Mouse (Mus musculus): ENCODE data around the gene Rbpj.

Gene Rbpj

DNA sequence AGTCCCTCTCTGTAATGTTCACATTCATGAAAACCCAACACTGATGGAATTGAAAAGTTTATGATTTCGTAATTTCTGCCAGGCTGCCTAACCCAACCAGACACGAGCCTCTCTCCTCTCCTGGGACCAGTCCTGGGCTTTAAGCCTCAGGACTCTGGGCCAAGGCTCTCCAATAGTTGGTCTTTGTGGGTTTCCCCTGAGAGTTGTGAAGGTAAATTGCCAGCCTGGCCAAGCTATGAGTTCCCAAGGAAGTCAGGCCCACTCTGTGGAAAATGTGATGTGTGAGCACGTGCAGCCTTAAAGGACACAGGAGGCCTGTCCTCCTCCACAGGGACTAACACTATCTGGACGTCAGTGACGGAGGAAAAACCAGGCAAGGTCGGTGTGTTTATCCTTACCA lies 85.4 kb downstream of the Rbpj start:
- DNase-seq (ENCODE audit: low spot score) = no peak

- no peak for DNase-seq (ENCODE audit: low spot score)
Measured at GRCm38 (mm10) chr5:53551910-53552309, 86.0 kb downstream of the Rbpj start.

DNA sequence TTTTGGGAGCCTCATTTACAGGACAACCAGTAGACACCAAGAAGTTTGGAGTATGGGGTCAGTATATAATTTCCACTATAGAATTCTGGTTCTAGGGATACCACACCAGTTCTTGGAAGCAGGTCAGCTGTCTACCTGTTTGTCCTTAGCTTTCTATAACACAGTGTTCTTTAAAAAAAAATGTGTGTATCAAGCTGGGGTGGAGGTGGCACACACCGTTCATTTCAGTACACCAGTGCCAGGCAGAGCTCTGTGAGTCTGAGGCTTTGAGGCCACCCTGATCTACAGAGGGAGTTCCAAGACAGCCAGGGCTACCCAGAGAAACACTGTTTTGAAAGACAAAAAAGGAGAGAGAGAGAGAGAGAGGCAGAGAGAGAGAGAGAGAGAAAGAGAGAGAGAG lies 87.3 kb downstream of the Rbpj start:
- no peak for DNase-seq (ENCODE audit: low spot score)

- DNase-seq (ENCODE audit: low spot score) = no peak
Measured at GRCm38 (mm10) chr5:53554180-53554579, 88.2 kb downstream of the Rbpj start.

- no peak for DNase-seq (ENCODE audit: low spot score)
Measured at GRCm38 (mm10) chr5:53554926-53555325, 89.0 kb downstream of the Rbpj start.

DNA sequence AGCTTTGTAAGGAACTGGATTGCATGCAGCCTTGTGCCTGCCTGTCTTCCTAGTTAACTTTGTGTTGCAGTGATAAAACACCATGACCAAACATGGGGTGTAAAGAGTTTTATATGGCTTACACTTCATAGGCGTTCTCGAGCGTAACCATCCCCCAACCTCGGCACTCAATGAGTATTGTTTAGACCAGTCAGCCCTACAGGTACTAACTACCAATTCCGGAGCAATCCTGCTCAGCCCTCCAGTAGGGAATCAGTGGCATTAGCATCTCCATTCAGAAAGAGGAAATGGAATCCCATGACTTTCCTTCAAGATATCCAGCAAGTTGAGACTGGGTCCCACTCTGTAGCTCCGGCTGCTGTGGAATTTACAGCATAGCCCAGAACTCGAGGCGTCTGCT lies 89.5 kb downstream of the Rbpj start:
- no peak for DNase-seq (ENCODE audit: low spot score)

DNA sequence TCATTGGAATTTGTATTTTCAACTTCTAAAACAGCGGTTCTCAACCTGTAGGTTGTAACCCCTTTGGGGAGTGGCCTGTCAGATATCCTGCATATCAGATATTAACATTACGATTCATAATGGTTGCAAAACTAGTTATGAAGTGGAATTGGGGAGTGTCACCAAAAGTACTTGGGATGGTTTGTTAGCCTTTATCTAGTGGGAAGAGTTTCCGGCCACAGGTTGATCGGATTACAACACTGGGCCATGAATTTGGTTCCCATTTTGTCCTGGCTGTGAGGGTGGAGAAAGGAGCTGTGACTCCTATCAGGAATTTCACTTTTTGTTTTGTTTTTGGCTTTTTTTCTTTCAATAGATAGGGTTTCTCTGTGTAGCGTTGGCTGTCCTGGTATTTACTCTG lies 90.0 kb downstream of the Rbpj start:
- DNase-seq (ENCODE audit: low spot score) = no peak

GRCm38 (mm10) chr5:53557544-53558260 lies 91.8 kb downstream of the Rbpj start:
- no peak for DNase-seq (ENCODE audit: low spot score)

GRCm38 (mm10) chr5:53561160-53561559 lies 95.2 kb downstream of the Rbpj start:
- DNase-seq (ENCODE audit: low spot score) = no peak

DNA sequence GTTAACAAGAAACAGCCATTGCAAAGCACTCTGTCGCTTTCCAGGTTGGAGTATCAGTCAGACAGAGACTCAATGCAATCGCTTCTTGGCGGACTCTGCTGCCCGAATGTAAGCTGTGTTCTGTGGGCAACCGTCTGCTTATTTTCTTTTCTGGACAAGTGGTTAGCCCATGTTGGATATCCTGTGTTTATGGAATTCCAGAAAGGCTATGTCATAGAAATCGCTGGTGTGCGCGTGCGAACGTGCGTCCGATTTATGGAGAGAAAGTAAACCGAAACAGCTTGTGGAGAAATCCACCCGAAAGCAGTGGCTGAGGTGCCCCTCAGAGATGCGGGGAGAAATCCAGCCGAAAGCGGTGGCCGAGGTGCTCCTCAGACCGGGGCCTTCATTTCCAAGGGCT lies 98.4 kb downstream of the Rbpj start:
- DNase-seq (ENCODE audit: low spot score) = no peak

GRCm38 (mm10) chr5:53565213-53565794 lies 99.4 kb downstream of the Rbpj start:
- DNase-seq (ENCODE audit: low spot score) = no peak

GRCm38 (mm10) chr5:53566485-53567083 lies 100.6 kb downstream of the Rbpj start:
- DNase-seq (ENCODE audit: low spot score) = no peak

GRCm38 (mm10) chr5:53572496-53572895 lies 106.5 kb downstream of the Rbpj start:
- no peak for DNase-seq (ENCODE audit: low spot score)

- no peak for DNase-seq (ENCODE audit: low spot score)
Measured at GRCm38 (mm10) chr5:53574883-53575442, 109.0 kb downstream of the Rbpj start.

GRCm38 (mm10) chr5:53577272-53577889 lies 111.4 kb downstream of the Rbpj start:
- no peak for DNase-seq (ENCODE audit: low spot score)

DNA sequence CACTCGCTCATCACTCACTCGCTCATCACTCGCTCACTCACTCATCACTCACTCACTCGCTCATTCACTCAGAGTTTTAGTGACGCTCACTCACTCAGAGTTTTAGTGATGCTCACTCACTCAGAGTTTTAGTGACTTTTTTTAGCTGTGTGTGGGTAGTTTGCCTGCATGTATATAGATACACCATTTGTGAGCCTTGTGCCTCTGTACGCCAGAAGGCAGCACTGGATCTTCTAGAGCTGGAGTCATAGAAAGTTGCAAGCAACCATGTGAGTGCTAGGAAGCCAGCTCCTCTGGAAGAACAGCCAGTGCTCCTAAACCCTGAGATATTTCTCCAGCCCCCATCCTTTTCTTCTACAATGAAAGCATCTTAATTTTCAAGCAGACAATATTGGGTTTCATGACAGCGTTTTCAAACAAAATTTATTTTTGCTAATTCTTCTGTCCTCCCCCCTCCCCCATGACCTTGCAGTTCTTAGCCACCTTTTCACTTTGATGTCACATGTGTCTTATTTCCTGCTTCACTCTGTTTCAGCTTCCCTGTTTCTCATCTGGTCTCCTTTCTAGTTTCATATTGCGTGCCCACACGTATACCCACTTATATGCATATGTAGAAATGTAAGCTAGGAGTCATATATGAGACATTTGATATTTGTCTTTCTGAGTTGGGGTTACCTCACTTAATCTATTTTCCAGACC lies 118.3 kb downstream of the Rbpj start:
- no peak for DNase-seq (ENCODE audit: low spot score)

DNA sequence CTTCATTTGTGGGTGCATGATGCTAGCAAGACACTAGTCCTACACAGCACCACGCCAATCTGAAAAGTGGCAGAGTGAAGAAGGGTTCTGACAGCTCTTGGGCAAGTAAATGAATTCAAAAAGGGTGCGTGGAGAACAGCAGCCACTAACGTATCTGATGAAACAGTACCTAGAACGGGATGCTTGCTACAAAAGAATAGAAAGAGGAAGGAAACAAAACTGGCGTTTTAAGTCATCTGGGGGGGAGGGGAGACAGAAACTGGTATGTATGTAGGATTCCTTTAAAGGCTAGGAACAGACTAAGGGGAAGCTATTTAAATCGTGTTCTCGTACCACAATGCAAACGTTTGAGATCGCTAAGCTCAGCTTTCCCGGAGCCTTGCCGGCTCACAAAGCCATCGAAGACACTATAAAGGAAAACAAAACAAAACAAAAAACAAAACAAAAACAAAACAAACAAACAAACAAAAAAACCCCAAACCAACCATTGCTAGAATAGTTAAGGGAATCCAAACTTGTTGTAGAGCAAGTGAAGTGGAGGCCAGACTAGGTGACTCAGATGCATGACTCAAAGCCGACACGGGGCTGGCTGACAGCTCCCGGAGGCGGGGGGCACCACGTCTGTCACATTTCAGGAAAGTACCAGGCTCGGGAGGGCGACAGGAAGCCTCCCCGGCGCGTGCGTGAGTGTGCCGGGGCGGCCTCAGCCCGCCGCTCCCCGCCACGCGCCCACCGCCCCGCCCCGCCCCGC lies 122.6 kb downstream of the Rbpj start:
- no peak for DNase-seq (ENCODE audit: low spot score)

DNA sequence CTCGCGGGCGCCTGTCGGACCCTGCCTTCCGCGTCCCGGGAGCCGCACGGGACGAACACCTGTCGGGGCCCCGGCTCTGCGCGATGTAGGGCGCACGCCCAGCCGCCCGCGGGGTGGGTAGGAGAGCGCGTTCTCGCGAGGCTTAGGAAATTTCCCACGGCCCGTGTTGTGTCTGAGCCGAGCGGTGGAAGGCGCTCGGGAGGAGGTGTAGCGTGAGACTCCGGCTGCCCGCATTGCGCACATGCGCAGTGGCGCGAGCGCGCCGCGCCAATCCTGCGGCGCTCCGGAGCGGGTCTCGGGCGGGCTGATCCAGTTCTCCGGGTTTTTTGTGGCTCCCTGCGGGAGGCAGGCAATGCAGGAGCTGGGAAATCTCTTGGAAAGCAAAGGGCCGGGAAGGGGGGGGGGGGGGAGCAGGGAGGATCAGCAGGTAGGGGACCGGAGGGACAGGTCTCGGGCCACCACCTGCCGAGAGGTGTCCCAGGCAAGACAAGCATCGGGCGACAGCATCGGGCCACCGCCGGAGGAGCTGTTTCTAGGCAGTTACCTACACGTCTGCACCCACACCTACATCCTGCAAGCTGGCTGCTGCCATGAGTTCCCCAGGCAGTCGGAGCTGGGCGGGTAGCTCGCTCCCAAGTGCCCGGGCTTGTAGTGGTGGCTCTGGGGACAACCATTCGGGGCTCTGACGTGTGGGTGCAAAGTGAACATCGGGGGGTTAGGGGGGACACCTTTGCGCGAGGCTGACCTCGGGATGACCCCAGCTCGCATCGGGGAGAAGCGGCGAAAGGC lies 123.4 kb downstream of the Rbpj start:
- peak; percentile 94 for DNase-seq (ENCODE audit: low spot score)

GRCm38 (mm10) chr5:53590179-53590765 lies 124.3 kb downstream of the Rbpj start:
- peak; percentile 99 for DNase-seq (ENCODE audit: low spot score)
